Mouse (Mus musculus) CH12.LX (cell line): ENCODE data around the gene Mbd5.

Experiments used
- CHD2 ChIP-seq: IDR thresholded peaks from 2 replicates; pipeline ENCODE4 v1.6.1; 2011; ENCODE audit warnings: low read length, improper control_type of control experiment
- CTCF ChIP-seq, 2 experiments: IDR thresholded peaks in 1 of 2; conservative IDR thresholded peaks in 1 of 2; 2 replicates each; pipeline ENCODE4 v1.5.1; 2011 to 2012; ENCODE audit warnings: low read depth in 2 of 2, low read length in 2 of 2, improper control_type of control experiment in 1 of 2, inconsistent platforms in 1 of 2, mild to moderate bottlenecking in 1 of 2, moderate library complexity in 1 of 2
- E2F4 ChIP-seq: IDR thresholded peaks from 2 replicates; pipeline ENCODE4 v1.6.1; 2011; ENCODE audit warnings: low read depth, low read length, improper control_type of control experiment; ENCODE audit not compliant: insufficient replicate concordance
- EP300 ChIP-seq: IDR thresholded peaks from 2 replicates; pipeline ENCODE4 v1.6.1; 2011; ENCODE audit warnings: low read length, improper control_type of control experiment
- JUN ChIP-seq: IDR thresholded peaks from 2 replicates; pipeline ENCODE4 v1.6.1; 2011; ENCODE audit warnings: low read depth, mild to moderate bottlenecking, low read length, improper control_type of control experiment, moderate library complexity; ENCODE audit not compliant: insufficient read depth
- MYC ChIP-seq: IDR thresholded peaks from 2 replicates; pipeline ENCODE4 v1.6.1; 2011; ENCODE audit warnings: low read depth, mild to moderate bottlenecking, improper control_type of control experiment, low read length
- POLR2A ChIP-seq: IDR thresholded peaks from 2 replicates; pipeline ENCODE4 v1.6.1; 2011; ENCODE audit warnings: low read depth, mild to moderate bottlenecking, improper control_type of control experiment, low read length
- RCOR1 ChIP-seq: conservative IDR thresholded peaks from 2 replicates; pipeline ENCODE4 v1.6.1; 2012; ENCODE audit warnings: low read depth, mild to moderate bottlenecking, inconsistent platforms, low read length, improper control_type of control experiment
- USF1 ChIP-seq: IDR thresholded peaks from 2 replicates; pipeline ENCODE4 v1.6.1; 2014; ENCODE audit warnings: low read depth, mild to moderate bottlenecking, inconsistent platforms, low read length, improper control_type of control experiment
- ZC3H11A ChIP-seq: IDR thresholded peaks from 2 replicates; pipeline ENCODE4 v1.6.1; 2012; ENCODE audit warnings: low read depth, mild to moderate bottlenecking, inconsistent platforms, low read length, improper control_type of control experiment
- ZNF384 ChIP-seq: IDR thresholded peaks from 2 replicates; pipeline ENCODE4 v1.6.1; 2012; ENCODE audit warnings: low read depth, low read length, improper control_type of control experiment, inconsistent platforms

- no peak for TF ChIP-seq CTCF (conservative IDR thresholded peaks at IDR 0.05 in 1 of 2, IDR thresholded peaks at IDR 0.05 in 1 of 2; ENCODE audit: low read depth in 2 of 2, low read length in 2 of 2)
- no peak for TF ChIP-seq ZC3H11A
- no peak for TF ChIP-seq ZNF384
- no peak for TF ChIP-seq EP300
- TF ChIP-seq MYC: no peak
- TF ChIP-seq POLR2A: no peak
- TF ChIP-seq E2F4: no peak
- no peak for TF ChIP-seq JUN
- no peak for TF ChIP-seq CHD2
- TF ChIP-seq RCOR1: no peak
- TF ChIP-seq USF1: no peak
Observed at GRCm38 (mm10) chr2:49345786-49346185, 396.5 kb downstream of the Mbd5 start.
